Mouse (Mus musculus) kidney, embryonic 14.5 days (tissue): ENCODE data around the gene Kcnd3. TPM values are rescaled to one million over a fixed set of nuclear protein-coding genes. Genes with fewer than 3 reads are reported as not detected.

ENCODE experiments used
- ATAC-seq: fragments of 200-750 bp; cut with Nextera tagmentation; 2 replicates; pipeline ENCODE4 v1.8.0; 2017; ENCODE audit warnings: moderate number of reproducible peaks, mild to moderate bottlenecking, moderate TSS enrichment, moderate library complexity; ENCODE audit not compliant: low FRiP score, low TSS enrichment
- H3K27ac ChIP-seq: fragments of 300-500 bp; sonication (generic); 2 replicates; pipeline ENCODE4 v1.5.1; 2014; ENCODE audit warnings: low read depth, mild to moderate bottlenecking, low read length, moderate library complexity, mixed read lengths
- H3K27me3 ChIP-seq: fragments of 300-500 bp; sonication (generic); 2 replicates; pipeline ENCODE4 v1.6.1; 2014; ENCODE audit warnings: mild to moderate bottlenecking, low read length; ENCODE audit not compliant: control insufficient read depth, insufficient read depth
- H3K36me3 ChIP-seq: fragments of 300-500 bp; sonication (generic); 2 replicates; pipeline ENCODE4 v1.6.1; 2014; ENCODE audit warnings: low read length, mixed read lengths; ENCODE audit not compliant: control insufficient read depth, insufficient read depth
- H3K4me1 ChIP-seq: fragments of 300-500 bp; sonication (generic); 2 replicates; pipeline ENCODE4 v1.6.1; 2014; ENCODE audit warnings: low read length, mixed read lengths; ENCODE audit not compliant: control insufficient read depth, insufficient read depth
- H3K4me2 ChIP-seq: fragments of 300-500 bp; sonication (generic); replicated peaks from 2 replicates; pipeline ENCODE4 v1.6.1; 2014; ENCODE audit warnings: low read depth, mild to moderate bottlenecking, low read length
- H3K4me3 ChIP-seq: fragments of 300-500 bp; sonication (generic); 2 replicates; pipeline ENCODE4 v1.5.1; 2014; ENCODE audit warnings: mild to moderate bottlenecking, low read length
- H3K9ac ChIP-seq: fragments of 300-500 bp; sonication (generic); 2 replicates; pipeline ENCODE4 v1.6.1; 2014; ENCODE audit warnings: low read depth, mild to moderate bottlenecking, low read length, moderate library complexity
- H3K9me3 ChIP-seq: fragments of 300-500 bp; sonication (generic); 2 replicates; pipeline ENCODE4 v1.6.1; 2016; ENCODE audit warnings: low read length; ENCODE audit not compliant: control insufficient read depth
- whole genome bisulfite sequencing: fragments of 180-500 bp; shearing (Covaris S2); extraction: QIAGEN DNeasy Blood & Tissue Kit; methylation state at CpG from one replicate; pipeline ENCODE4 v1.1.7; 2014; 5-methylcytosine and 5-hydroxymethylcytosine counted together
- polyA plus RNA-seq: library from polyadenylated mRNA; unstranded; fragments of >200 nt; fragmentation: Nextera tagmentation; extraction: Ambion mirVana; gene quantifications from 2 replicates; pipeline ENCODE4 v1.2.1, GENCODE M21; 2014

Kcnd3 gene
- polyA plus RNA-seq, 1 experiment from 2014 or later: 2.8 TPM

DNA sequence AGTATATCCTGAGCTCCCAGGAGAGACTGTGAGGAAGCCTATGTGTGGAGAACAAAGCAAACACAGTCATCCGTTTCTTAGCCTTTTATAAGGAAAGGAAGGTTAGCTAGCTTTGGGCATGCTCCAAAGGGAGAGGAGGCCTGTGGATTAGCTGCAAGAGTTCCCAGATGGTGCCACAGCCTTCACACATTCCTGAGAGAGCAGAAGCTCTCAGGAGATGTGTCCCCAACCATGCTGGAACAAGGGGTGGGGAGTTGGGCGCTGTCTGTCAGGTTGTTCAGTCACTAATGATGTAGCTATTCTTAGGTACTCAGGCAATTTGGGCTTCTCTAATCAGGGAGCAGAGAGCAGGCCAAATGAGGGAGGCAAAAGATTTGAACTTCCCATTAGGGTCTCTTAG, 140.1 kb downstream of the Kcnd3 start:
- Histone ChIP-seq H3K27ac (no peak overlapping the region), H3K27me3 (no peaks in the 10 kb centered on the region), H3K4me3 (no peak overlapping the region), H3K4me2 (no peak overlapping the region), H3K9ac (no peak overlapping the region), H3K4me1 (no peaks in the 10 kb centered on the region), H3K36me3 (no peaks in the 10 kb centered on the region), H3K9me3 (no peaks in the 10 kb centered on the region)
- whole genome bisulfite sequencing: 53% methylated on average over 2 of the region's 2 CpGs
- no peak for ATAC-seq

DNA sequence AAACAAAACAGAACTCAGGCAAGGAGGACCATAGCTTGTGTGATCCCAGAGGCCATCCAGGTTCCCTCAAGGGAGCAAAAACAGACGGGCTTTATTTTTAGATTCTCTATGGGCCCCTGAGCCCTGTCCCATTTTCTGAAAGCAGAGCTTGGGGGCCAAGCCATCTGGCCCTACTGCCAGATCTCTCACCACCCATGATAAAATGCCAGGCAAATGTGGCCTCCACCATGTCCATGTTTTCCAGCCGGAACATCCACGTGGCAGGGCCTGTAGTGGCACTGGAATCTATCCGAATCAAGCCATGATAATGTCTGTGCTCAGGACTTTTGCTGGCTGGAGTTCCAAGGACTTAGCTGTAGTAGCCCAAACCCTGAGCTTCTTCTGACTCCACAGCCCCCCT, 148.4 kb downstream of the Kcnd3 start:
- no peak overlapping the region for H3K4me3 ChIP-seq
- WGBS: 86% methylated on average over 4 of the region's 4 CpGs
- H3K4me2 ChIP-seq: no peak overlapping the region
- no peaks in the 10 kb centered on the region for H3K36me3 ChIP-seq
- ATAC-seq: no peak
- H3K27ac ChIP-seq: no peak overlapping the region
- no peaks in the 10 kb centered on the region for H3K4me1 ChIP-seq
- no peaks in the 10 kb centered on the region for H3K27me3 ChIP-seq
- no peak overlapping the region for H3K9ac ChIP-seq
- no peaks in the 10 kb centered on the region for H3K9me3 ChIP-seq

DNA sequence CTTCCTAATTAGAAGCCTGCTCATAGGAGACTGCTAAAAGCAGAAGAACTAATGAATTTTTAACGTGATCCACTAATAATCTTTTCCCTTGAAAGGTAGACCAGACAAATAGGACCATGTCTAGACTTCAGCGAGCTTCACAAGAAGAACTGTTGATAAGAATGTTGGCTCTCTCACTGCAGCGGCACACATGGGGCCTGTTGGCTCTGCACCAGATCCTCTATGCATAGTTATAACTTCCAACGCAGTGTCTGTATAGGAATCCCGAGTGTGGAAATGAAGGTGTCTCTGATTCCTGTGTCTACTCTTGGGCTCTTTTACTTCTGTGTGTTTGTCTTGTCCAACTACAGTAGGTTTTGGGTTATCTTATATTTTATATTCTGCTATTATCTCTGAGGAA, 150.8 kb downstream of the Kcnd3 start:
- no peaks in the 10 kb centered on the region for H3K27me3 ChIP-seq
- H3K36me3 ChIP-seq: no peaks in the 10 kb centered on the region
- no peaks in the 10 kb centered on the region for H3K9me3 ChIP-seq
- H3K4me2 ChIP-seq: no peak overlapping the region
- 84% methylated on average over 5 of the region's 5 CpGs for WGBS
- no peaks in the 10 kb centered on the region for H3K4me1 ChIP-seq
- ATAC-seq: no peak
- no peak overlapping the region for H3K27ac ChIP-seq
- H3K4me3 ChIP-seq: no peak overlapping the region
- H3K9ac ChIP-seq: no peak overlapping the region

DNA sequence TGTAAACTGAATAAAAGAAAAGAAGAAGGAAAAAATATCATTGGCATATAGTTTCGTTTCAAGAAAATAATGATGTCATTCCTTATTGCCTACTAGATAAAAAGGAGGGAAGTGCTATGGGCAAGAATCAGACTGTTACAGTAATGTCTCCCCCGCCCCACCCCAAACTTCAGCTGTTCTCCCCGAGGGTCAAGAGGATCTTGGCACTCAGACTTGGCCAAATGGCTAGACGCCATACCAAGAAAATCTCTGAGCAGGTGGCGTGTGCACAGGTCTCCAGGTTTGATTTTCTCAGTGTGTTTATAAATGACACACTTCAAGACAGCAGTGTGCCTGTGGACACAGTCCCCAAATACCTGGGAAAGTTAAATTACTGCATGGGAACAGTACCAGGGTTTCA, 153.6 kb downstream of the Kcnd3 start:
- H3K27me3 ChIP-seq: no peaks in the 10 kb centered on the region
- WGBS: 78% methylated on average over 5 of the region's 5 CpGs
- no peak overlapping the region for H3K4me2 ChIP-seq
- no peak overlapping the region for H3K9ac ChIP-seq
- H3K9me3 ChIP-seq: no peaks in the 10 kb centered on the region
- H3K36me3 ChIP-seq: no peaks in the 10 kb centered on the region
- no peaks in the 10 kb centered on the region for H3K4me1 ChIP-seq
- no peak overlapping the region for H3K4me3 ChIP-seq
- ATAC-seq: no peak
- H3K27ac ChIP-seq: no peak overlapping the region

DNA sequence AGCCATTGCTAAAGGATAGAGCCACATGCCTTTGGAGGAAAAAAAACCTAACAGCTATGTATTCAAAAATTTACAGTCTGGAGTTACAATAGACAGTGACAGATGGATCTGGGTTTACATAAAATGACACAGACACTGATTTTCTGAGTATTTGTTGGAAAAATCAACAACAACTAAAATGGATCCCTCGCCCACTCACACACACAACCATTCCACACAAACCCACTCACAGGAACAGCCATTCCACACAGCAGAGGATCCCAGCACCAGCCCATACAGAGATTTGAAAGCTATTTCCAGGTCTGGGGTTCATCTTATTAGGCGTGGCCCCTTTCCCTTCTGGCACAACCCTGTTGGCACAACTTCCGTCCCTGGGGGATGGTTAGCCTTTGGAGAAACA, 156.7 kb downstream of the Kcnd3 start:
- Histone ChIP-seq H3K4me2 (no peak overlapping the region), H3K9me3 (no peaks in the 10 kb centered on the region), H3K36me3 (no peaks in the 10 kb centered on the region), H3K9ac (no peak overlapping the region), H3K4me1 (no peaks in the 10 kb centered on the region), H3K4me3 (no peak overlapping the region), H3K27ac (no peak overlapping the region), H3K27me3 (no peaks in the 10 kb centered on the region)
- WGBS: 87% methylated on average over 3 of the region's 3 CpGs
- ATAC-seq: no peak

DNA sequence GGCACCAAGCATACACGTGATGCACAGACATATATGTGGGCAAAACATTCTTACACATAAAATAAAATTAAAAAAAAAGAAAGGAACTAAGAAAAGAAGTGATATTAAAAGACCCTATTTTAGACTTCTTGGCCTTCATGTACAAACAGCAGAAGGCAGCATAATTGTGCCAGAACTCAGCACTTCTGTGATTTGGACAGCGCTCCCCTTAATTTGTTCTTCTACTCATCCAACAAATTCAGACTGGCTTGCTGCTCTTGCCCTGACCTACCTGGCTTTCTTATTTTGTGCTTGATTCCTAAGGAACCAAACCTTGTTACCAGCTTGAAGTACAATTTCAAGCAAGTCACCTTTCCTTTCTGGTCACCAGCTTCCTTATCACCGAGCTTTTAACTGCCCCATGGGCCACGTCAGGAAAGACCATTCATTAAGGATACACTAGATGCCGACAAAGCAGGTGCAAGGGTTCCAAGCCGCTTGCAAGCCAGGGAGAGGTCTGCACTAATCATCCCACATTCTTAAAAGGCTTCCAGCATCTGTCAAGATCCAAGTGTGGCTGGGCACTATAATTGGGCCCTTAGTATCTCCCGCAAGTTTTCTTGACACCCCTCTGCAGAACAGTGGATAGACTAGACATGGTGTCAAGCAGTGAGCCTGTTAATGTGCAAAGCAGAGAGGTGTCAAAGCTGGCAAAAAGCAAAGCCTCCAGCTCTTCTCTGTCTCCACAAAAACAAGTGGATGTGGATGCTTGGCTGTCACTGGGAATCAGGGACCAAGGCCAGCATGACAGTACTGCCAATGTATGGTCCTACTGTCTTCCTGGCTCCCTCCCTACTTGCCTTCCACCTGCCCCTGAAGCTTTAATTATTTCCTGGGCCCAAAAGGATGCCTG, 159.6 kb downstream of the Kcnd3 start:
- no peaks in the 10 kb centered on the region for H3K36me3 ChIP-seq
- no peaks in the 10 kb centered on the region for H3K4me1 ChIP-seq
- H3K9ac ChIP-seq: no peak overlapping the region
- no peak for ATAC-seq
- no peak overlapping the region for H3K4me3 ChIP-seq
- no peak overlapping the region for H3K4me2 ChIP-seq
- WGBS: 87% methylated on average over 7 of the region's 7 CpGs
- H3K27me3 ChIP-seq: no peaks in the 10 kb centered on the region
- H3K27ac ChIP-seq: no peak overlapping the region
- H3K9me3 ChIP-seq: no peaks in the 10 kb centered on the region

DNA sequence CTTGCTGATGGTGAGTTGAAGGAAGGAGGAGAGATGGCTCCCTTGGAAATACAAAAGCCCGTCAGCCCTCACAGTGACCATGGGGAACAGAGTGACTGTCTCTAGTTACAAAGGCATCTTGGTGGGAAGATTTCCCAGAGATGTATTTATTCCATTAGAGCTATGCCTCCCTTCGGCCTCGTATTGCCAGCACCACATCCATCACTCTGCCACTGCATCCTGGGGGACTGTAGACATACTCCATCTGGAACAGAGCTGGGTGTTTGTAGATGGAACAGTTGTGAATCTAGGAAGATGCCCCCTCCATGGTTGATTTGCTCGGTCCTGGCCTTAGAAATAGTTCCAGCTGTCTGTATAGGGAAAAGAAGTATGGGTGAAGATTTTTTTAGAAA, 160.3 kb downstream of the Kcnd3 start:
- Histone ChIP-seq H3K36me3 (no peaks in the 10 kb centered on the region), H3K27me3 (no peaks in the 10 kb centered on the region), H3K9ac (no peak overlapping the region), H3K4me1 (no peaks in the 10 kb centered on the region), H3K4me3 (no peak overlapping the region), H3K27ac (no peak overlapping the region), H3K4me2 (no peak overlapping the region), H3K9me3 (no peaks in the 10 kb centered on the region)
- 42% methylated on average over 4 of the region's 4 CpGs for WGBS
- no peak for ATAC-seq

DNA sequence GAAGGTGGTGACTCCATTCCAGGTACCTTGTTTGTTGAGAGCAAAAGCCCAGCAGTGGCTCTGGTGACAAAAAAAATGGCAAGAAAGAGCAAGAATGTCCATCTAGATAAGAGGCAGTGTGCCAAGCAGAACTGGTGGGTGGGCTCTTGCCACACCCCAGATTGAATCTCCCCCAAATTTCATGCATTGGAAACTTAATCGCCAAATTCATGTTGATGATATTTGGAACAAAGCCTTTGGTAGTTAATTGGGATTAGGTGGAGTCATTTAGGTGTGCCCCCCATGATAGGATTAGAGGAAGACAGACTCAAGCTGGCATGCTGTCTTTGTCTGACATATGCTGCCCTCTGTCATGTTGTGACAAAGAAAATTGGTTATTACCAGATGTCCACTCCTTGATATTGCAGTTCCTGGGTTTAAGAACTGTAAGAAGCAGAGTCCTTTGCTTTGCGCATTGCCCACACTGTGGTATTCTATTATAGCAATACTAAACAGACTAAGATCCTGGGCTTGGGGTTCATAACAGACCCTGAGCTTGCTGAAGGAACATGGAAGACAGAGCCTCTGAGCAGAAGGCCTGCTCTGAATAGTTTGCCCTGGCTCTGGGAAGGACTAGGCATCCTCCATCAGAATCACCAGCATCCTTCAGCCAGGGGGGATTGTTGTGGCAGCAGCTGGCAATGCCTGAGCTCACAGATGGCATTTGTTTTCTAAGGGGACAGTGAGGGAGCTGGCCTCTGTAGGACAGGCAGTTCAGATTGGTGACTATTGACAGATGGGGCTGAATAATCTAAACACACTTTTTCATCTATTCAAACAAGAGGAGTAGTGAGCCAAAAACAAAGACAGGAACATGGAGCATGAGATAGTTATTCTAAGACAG, 165.0 kb downstream of the Kcnd3 start:
- H3K27ac ChIP-seq: no peak overlapping the region
- no peaks in the 10 kb centered on the region for H3K36me3 ChIP-seq
- H3K27me3 ChIP-seq: no peaks in the 10 kb centered on the region
- H3K9me3 ChIP-seq: no peaks in the 10 kb centered on the region
- H3K4me3 ChIP-seq: no peak overlapping the region
- H3K4me1 ChIP-seq: no peaks in the 10 kb centered on the region
- WGBS: 87% methylated on average over 2 of the region's 2 CpGs
- no peak overlapping the region for H3K4me2 ChIP-seq
- no peak overlapping the region for H3K9ac ChIP-seq
- ATAC-seq: no peak

DNA sequence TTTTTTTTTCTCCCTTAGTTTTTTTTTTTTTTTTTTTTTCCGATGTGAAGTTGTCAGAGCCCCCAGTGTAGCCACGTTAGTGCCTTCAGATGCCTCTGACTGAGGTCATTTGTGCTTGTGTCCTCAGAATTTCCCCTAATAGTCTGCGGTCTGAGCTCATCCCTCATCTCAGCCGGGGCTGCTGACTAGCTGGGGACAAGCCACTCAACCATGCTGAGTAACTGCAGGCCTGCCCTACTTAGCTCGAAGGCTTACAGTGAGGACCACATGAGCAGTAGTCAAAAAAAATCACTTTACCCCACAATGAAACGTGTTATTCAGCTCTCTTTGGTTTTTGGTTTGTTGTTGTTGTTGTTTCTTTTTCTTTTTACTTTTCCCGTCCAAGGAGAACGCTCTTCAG, 169.0 kb downstream of the Kcnd3 start:
- no peak overlapping the region for H3K4me2 ChIP-seq
- 72% methylated on average over 8 of the region's 8 CpGs for WGBS
- H3K27me3 ChIP-seq: no peaks in the 10 kb centered on the region
- no peak for ATAC-seq
- no peaks in the 10 kb centered on the region for H3K9me3 ChIP-seq
- H3K27ac ChIP-seq: no peak overlapping the region
- no peak overlapping the region for H3K4me3 ChIP-seq
- H3K36me3 ChIP-seq: no peaks in the 10 kb centered on the region
- no peak overlapping the region for H3K9ac ChIP-seq
- no peaks in the 10 kb centered on the region for H3K4me1 ChIP-seq
